Mouse (Mus musculus) ES-E14 (cell line): ENCODE measurements around the gene Slc22a3. TPM values are rescaled to one million over a fixed set of nuclear protein-coding genes. Genes with fewer than 3 reads are reported as not detected.

ENCODE experiments used
- DNase-seq: peaks from one replicate; pipeline ENCODE4 v3.0.0-alpha.2; 2013; ENCODE audit warnings: low read depth, low spot score
- H3K27ac ChIP-seq: 2 replicates; pipeline ENCODE4 v1.5.1; 2012; ENCODE audit warnings: low read depth, mild to moderate bottlenecking, low read length, moderate library complexity, mixed read lengths; ENCODE audit not compliant: poor library complexity, insufficient read depth, severe bottlenecking
- H3K36me3 ChIP-seq: 2 replicates; pipeline ENCODE4 v1.6.1; 2012; ENCODE audit warnings: mild to moderate bottlenecking, low read length, moderate library complexity, mixed read lengths; ENCODE audit not compliant: control insufficient read depth, poor library complexity, insufficient read depth, severe bottlenecking
- H3K4me1 ChIP-seq, 2 experiments: fragments of 150-350 bp in 1 of 2; sonication (generic) in 1 of 2; 2 replicates each; pipeline ENCODE4 v1.6.1; 2012; ENCODE audit warnings: low read length in 2 of 2, mild to moderate bottlenecking in 1 of 2, mixed read lengths in 1 of 2; ENCODE audit not compliant: control insufficient read depth in 2 of 2, insufficient read depth in 2 of 2, poor library complexity in 1 of 2
- H3K4me3 ChIP-seq, 2 experiments: fragments of 150-350 bp in 1 of 2; sonication (generic) in 1 of 2; 2 replicates each; pipeline ENCODE4 v1.5.1; 2012; ENCODE audit warnings: low read length in 2 of 2, low read depth in 1 of 2, mild to moderate bottlenecking in 1 of 2, mixed read lengths in 1 of 2; ENCODE audit not compliant: insufficient read depth in 1 of 2, poor library complexity in 1 of 2, severe bottlenecking in 1 of 2
- H3K9ac ChIP-seq: 2 replicates; pipeline ENCODE4 v1.6.1; 2012; ENCODE audit warnings: low read depth, mild to moderate bottlenecking, low read length, mixed read lengths; ENCODE audit not compliant: poor library complexity, insufficient read depth, severe bottlenecking
- H3K9me3 ChIP-seq: fragments of 150-350 bp; sonication (generic); 2 replicates; pipeline ENCODE4 v1.6.1; 2012; ENCODE audit warnings: low read depth, mild to moderate bottlenecking, low read length; ENCODE audit not compliant: control insufficient read depth, insufficient read depth
- CHD2 ChIP-seq: IDR thresholded peaks from 2 replicates; pipeline ENCODE4 v1.6.1; 2014; ENCODE audit warnings: mild to moderate bottlenecking, low read depth, low read length, inconsistent platforms
- HCFC1 ChIP-seq: IDR thresholded peaks from 2 replicates; pipeline ENCODE4 v1.6.1; 2012; ENCODE audit warnings: low read length, inconsistent platforms, borderline replicate concordance; ENCODE audit not compliant: insufficient read depth
- MAFK ChIP-seq: IDR thresholded peaks from 2 replicates; pipeline ENCODE4 v1.6.1; 2014; ENCODE audit warnings: mild to moderate bottlenecking, low read depth, low read length, inconsistent platforms; ENCODE audit not compliant: insufficient read depth
- ZC3H11A ChIP-seq: IDR thresholded peaks from 2 replicates; pipeline ENCODE4 v1.6.1; 2012; ENCODE audit warnings: low read depth, mild to moderate bottlenecking, inconsistent platforms, low read length, borderline replicate concordance
- ZNF384 ChIP-seq: IDR thresholded peaks from 2 replicates; pipeline ENCODE4 v1.6.1; 2012; ENCODE audit warnings: low read depth, low read length, inconsistent platforms
- in situ Hi-C, 2 experiments: fragments of 600-800 bp; cut with MboI; formaldehyde crosslinking; loops; one replicate each; pipeline ENCODE4 v1.15.1; 2025; ENCODE audit warnings: low sequenced_read_pairs in 2 of 2, inconsistent platforms in 1 of 2; ENCODE audit not compliant: unreplicated experiment in 2 of 2
- total RNA-seq: library from RNA; depleted of rRNA; stranded (reverse); fragments of 300-350 nt; gene quantifications from 2 replicates; pipeline ENCODE4 v1.2.3, GENCODE M21; 2012

Gene Slc22a3
- total RNA-seq, 1 experiment, result 0.22 TPM

DNA sequence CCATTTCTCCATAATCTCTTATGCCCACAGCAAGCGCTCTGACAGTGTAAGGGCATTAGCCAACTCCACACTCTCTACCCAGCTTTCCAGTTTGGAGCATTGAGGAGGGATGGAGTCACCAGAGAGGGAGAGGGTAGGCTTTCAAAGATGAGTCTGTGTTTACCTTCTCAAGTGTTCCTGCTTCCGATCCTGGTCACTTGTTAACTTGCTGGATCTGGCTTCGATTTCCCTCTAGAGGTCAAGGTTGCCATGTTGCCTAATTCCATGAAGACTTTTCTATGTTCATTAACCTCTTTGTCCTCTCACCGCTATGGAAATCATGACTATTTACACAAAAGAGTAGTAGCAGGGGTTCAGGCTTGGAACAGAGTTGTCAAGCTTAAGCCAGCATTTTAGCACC lies 127.2 kb downstream of the Slc22a3 start:
- Histone ChIP-seq H3K27ac (no peak overlapping the region), H3K4me3 (no peak overlapping the region), H3K9me3 (no peaks in the 10 kb centered on the region), H3K36me3 (no peaks in the 10 kb centered on the region), H3K9ac (no peak overlapping the region), H3K4me1 (no peaks in the 10 kb centered on the region)
- in situ Hi-C loops, result no loop called here
- TF ChIP-seq ZC3H11A (no peak), ZNF384 (no peak), MAFK (no peak), CHD2 (no peak), HCFC1 (no peak)
- no peak for DNase-seq

DNA sequence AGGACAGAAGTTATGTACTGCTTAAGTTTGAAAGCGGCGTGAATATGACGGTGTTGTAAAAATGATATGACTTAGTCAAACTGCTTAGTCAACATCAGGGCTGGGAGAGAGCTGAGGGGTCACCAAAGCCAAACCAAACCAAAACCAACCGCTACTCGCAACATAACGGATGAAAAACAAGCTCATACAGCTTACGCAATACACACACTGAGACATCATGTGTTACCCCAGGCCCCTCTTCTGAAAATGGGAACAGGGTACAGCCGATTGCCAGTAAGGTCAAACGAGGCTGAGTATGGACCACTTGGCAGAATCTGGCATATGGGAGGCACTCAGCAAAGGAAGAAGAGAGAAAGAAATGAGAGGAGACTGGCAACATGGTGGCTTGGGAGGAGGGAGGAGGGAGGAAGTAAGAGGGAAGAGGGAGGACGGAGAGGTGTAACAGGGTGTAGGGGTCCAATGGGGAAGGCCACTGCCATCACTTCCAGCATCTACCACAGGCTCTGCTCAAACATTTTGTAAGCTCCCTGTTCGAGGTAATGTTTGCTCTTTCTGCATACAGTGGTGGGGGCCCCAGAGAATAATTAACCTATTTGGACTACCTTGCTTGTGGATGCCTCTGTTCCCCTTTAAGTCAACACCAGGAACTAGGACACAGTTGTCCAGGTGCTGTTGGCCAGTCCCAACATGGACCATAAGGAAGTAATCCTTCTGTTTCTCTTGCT lies 129.4 kb downstream of the Slc22a3 start, which contains the start of gene Plg:
TSS of gene Plg (plus strand) at position 628 of the 725 bp plus-strand sequence.
- DNase-seq, result no peak
- no peaks in the 10 kb centered on the region for H3K4me1 ChIP-seq
- in situ Hi-C loops, result no loop called here
- no peaks in the 10 kb centered on the region for H3K9me3 ChIP-seq
- H3K27ac ChIP-seq, result no peak within 1 kb of the TSS
- TF ChIP-seq ZNF384, result no peak
- TF ChIP-seq ZC3H11A, result no peak
- no peak within 1 kb of the TSS for H3K9ac ChIP-seq
- H3K36me3 ChIP-seq, result no peaks in the 10 kb centered on the region
- no peak within 1 kb of the TSS for H3K4me3 ChIP-seq

DNA sequence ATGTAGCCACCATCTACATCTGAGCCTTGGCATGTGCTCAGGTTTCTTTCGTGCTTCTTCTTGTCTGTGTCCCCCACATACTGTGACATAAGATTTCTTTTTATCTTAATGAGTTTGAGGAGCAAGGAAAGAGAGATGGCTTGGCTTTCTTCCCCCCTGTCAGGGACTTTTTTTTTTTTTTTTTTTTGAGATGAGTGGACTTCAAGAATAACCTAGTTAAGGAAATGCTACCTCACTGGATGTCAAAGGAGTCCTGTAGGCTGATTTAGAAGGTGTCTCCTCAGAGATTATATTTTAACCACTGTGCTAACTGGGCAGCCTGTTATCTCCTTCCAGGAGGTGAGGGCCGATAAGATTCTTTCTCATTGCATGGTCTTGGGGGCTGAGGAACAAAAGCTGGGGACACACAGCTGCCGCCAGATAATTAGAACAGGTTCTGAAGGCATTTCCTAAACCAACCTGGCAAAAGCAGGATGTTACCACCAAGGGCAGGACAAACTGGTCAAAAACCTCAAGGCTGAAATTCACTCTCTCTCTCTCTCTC lies 133.8 kb downstream of the Slc22a3 start:
- Histone ChIP-seq H3K27ac (no peak overlapping the region), H3K9ac (no peak overlapping the region), H3K4me3 (no peak overlapping the region), H3K9me3 (no peaks in the 10 kb centered on the region), H3K36me3 (no peaks in the 10 kb centered on the region), H3K4me1 (peaks cover 0 to 6% of the 10 kb centered on the region in 2 experiments; a peak in 1 of 4 replicates)
- no peak for TF ChIP-seq MAFK
- TF ChIP-seq HCFC1, result no peak
- TF ChIP-seq ZC3H11A, result no peak
- no peak for TF ChIP-seq CHD2
- TF ChIP-seq ZNF384, result no peak
- in situ Hi-C loops, result loop anchor here in 1 of 2 experiments (25.0 kb wide), 1 partner anchor 336 kb away; no protein-coding TSS in a partner anchor
- DNase-seq, result no peak

DNA sequence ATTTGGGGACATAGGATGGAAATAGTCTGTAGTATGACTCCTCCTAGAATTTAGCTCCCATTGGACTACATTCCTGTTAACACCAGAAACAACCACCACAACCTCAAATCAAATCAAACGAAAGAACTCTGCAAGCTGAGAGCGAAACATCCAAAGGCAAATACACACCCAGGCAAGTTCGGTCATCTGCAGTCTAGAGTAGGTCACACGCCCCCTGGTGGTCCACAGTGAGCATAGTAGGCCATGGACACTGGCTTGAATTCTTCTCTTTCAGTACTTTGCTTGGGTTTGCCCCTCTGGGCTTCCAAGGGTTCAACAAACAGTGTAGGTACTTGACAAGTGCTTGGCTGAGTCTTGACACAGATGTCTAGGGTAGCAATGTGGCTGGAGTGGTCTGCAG lies 135.5 kb downstream of the Slc22a3 start:
- TF ChIP-seq MAFK (0 out of 2 replicates have a peak, but pooled peaks have one; percentile 18), ZNF384 (peak; percentile 85), ZC3H11A (peak; percentile 83; the same call in 1 of the 2 replicates), HCFC1 (no peak), CHD2 (no peak)
- Histone ChIP-seq H3K4me1 (peaks cover 0 to 7% of the 10 kb centered on the region in 2 experiments; a peak in 1 of 4 replicates), H3K36me3 (no peaks in the 10 kb centered on the region), H3K9ac (no peak overlapping the region), H3K4me3 (no peak overlapping the region), H3K9me3 (no peaks in the 10 kb centered on the region), H3K27ac (no peak overlapping the region)
- peak; percentile 60 for DNase-seq
- in situ Hi-C loops, result loop anchor here in 1 of 2 experiments (25.0 kb wide), 1 partner anchor 335 kb away; no protein-coding TSS in a partner anchor
